Mouse (Mus musculus) thymus, adult 2 months (tissue): ENCODE results near the gene Ubox5. TPM values are rescaled to one million over a fixed set of nuclear protein-coding genes. Genes with fewer than 3 reads are reported as not detected.

Experiments
- DNase-seq: peaks from one replicate; pipeline ENCODE4 v3.0.0; 2021
- H3K27ac ChIP-seq: fragments of 200-500 bp; 2 replicates; pipeline ENCODE4 v1.5.1; 2012; ENCODE audit warnings: low read length, control low read depth; ENCODE audit not compliant: control insufficient read depth, insufficient read depth
- H3K27me3 ChIP-seq: fragments of 200-500 bp; 2 replicates; pipeline ENCODE4 v1.6.1; 2012; ENCODE audit warnings: mild to moderate bottlenecking, low read length, moderate library complexity, mixed read lengths; ENCODE audit not compliant: control insufficient read depth, insufficient read depth
- H3K36me3 ChIP-seq: fragments of 200-500 bp; 2 replicates; pipeline ENCODE4 v1.6.1; 2012; ENCODE audit warnings: mild to moderate bottlenecking, low read length, moderate library complexity; ENCODE audit not compliant: control insufficient read depth, insufficient read depth
- H3K4me1 ChIP-seq: fragments of 200-500 bp; replicated peaks from 2 replicates; pipeline ENCODE4 v1.6.1; 2012; ENCODE audit warnings: low read length; ENCODE audit not compliant: control insufficient read depth, insufficient read depth
- H3K4me3 ChIP-seq: fragments of 200-500 bp; 2 replicates; pipeline ENCODE4 v1.5.1; 2012; ENCODE audit warnings: mild to moderate bottlenecking, low read length, control low read depth, moderate library complexity; ENCODE audit not compliant: control insufficient read depth, insufficient read depth
- CTCF ChIP-seq: fragments of 200-500 bp; IDR thresholded peaks from 2 replicates; pipeline ENCODE4 v1.5.1; 2012; ENCODE audit warnings: mild to moderate bottlenecking, control low read depth, low read length, moderate library complexity, borderline replicate concordance; ENCODE audit not compliant: control insufficient read depth, poor library complexity, insufficient read depth; ENCODE audit errors: extremely low read depth
- POLR2A ChIP-seq: fragments of 200-500 bp; IDR thresholded peaks from 2 replicates; pipeline ENCODE4 v1.6.1; 2012; ENCODE audit warnings: mild to moderate bottlenecking, low read length, control low read depth, moderate library complexity; ENCODE audit not compliant: control insufficient read depth, poor library complexity, insufficient read depth; ENCODE audit errors: extremely low read depth
- WGBS: fragments of 180-500 bp; shearing (Covaris S2); methylation state at CpG from one replicate; pipeline ENCODE4 v1.1.7; 2018; 5-methylcytosine and 5-hydroxymethylcytosine counted together
- polyA plus RNA-seq: library from polyadenylated mRNA; depleted of rRNA; stranded (reverse); fragments of >200 nt; gene quantifications from 2 replicates; pipeline ENCODE4 v1.2.3, GENCODE M21; 2012

Gene Ubox5
- polyA plus RNA-seq, 1 experiment = 10.7 TPM

GRCm38 (mm10) chr2:130589761-130590160, 40.1 kb downstream of the Ubox5 start:
- TF ChIP-seq CTCF (no peak), POLR2A (no peak)
- no peak overlapping the region for H3K27ac ChIP-seq
- no peaks in the 10 kb centered on the region for H3K36me3 ChIP-seq
- WGBS = 98% methylated on average over 2 of the region's 2 CpGs
- no peak for DNase-seq
- no peaks in the 10 kb centered on the region for H3K4me1 ChIP-seq
- H3K27me3 ChIP-seq = no peaks in the 10 kb centered on the region
- H3K4me3 ChIP-seq = no peak overlapping the region

GRCm38 (mm10) chr2:130589157-130589556, 40.7 kb downstream of the Ubox5 start:
- Histone ChIP-seq H3K4me3 (no peak overlapping the region), H3K27ac (no peak overlapping the region), H3K36me3 (no peaks in the 10 kb centered on the region), H3K4me1 (no peaks in the 10 kb centered on the region), H3K27me3 (no peaks in the 10 kb centered on the region)
- TF ChIP-seq CTCF = no peak
- no peak for DNase-seq
- WGBS = 82% methylated on average over 4 of the region's 4 CpGs

- H3K4me1 ChIP-seq = no peaks in the 10 kb centered on the region
- WGBS = 90% methylated on average over 2 of the region's 2 CpGs
- no peak overlapping the region for H3K4me3 ChIP-seq
- H3K27ac ChIP-seq = no peak overlapping the region
- no peak for DNase-seq
- no peaks in the 10 kb centered on the region for H3K36me3 ChIP-seq
- no peak for TF ChIP-seq POLR2A
- no peak for TF ChIP-seq CTCF
- H3K27me3 ChIP-seq = no peaks in the 10 kb centered on the region
Measured at GRCm38 (mm10) chr2:130588373-130588772, 41.5 kb downstream of the Ubox5 start.

GRCm38 (mm10) chr2:130586016-130586415, 43.8 kb downstream of the Ubox5 start:
- 66% methylated on average over 6 of the region's 6 CpGs for WGBS
- Histone ChIP-seq H3K4me3 (no peak overlapping the region), H3K36me3 (no peaks in the 10 kb centered on the region), H3K27me3 (peaks cover 5% of the 10 kb centered on the region; the same call in 1 of the 2 replicates), H3K4me1 (no peaks in the 10 kb centered on the region), H3K27ac (no peak overlapping the region)
- TF ChIP-seq POLR2A (no peak), CTCF (no peak)
- no peak for DNase-seq

GRCm38 (mm10) chr2:130583902-130584560, 45.8 kb downstream of the Ubox5 start:
- TF ChIP-seq CTCF = no peak
- DNase-seq = no peak
- Histone ChIP-seq H3K27ac (no peak overlapping the region), H3K4me1 (no peaks in the 10 kb centered on the region; the same call in 1 of the 2 replicates), H3K27me3 (peaks cover 5% of the 10 kb centered on the region; the same call in 1 of the 2 replicates), H3K36me3 (no peaks in the 10 kb centered on the region), H3K4me3 (no peak overlapping the region)
- WGBS = 95% methylated on average over 10 of the region's 10 CpGs

GRCm38 (mm10) chr2:130582552-130582951, 47.3 kb downstream of the Ubox5 start, which contains the start of gene Avp:
Avp (minus strand) TSS chr2:130582554.
- Histone ChIP-seq H3K36me3 (no peaks in the 10 kb centered on the region), H3K27ac (no peak within 1 kb of the TSS), H3K4me1 (no peaks in the 10 kb centered on the region; the same call in 1 of the 2 replicates), H3K4me3 (no peak within 1 kb of the TSS), H3K27me3 (peaks cover 11% of the 10 kb centered on the region; the same call in 1 of the 2 replicates)
- TF ChIP-seq POLR2A = no peak
- TF ChIP-seq CTCF = no peak
- WGBS = 69% methylated on average over 10 of the region's 10 CpGs
- no peak for DNase-seq

GRCm38 (mm10) chr2:130581201-130581600, 48.6 kb downstream of the Ubox5 start:
- DNase-seq = no peak
- Histone ChIP-seq H3K4me1 (peaks cover 4% of the 10 kb centered on the region; the same call in 1 of the 2 replicates), H3K4me3 (no peak overlapping the region), H3K36me3 (no peaks in the 10 kb centered on the region), H3K27ac (no peak overlapping the region), H3K27me3 (peaks cover 16% of the 10 kb centered on the region; the same call in 1 of the 2 replicates)
- TF ChIP-seq POLR2A = no peak
- no peak for TF ChIP-seq CTCF
- WGBS = 22% methylated on average over 16 of the region's 16 CpGs
